Mouse (Mus musculus): ENCODE results near the gene Smim11.
A peak's percentile ranks its signal among the peaks of the same experiment; 100 is the strongest.

- TF ChIP-seq CTCF (IDR thresholded peaks at IDR 0.05; ENCODE audit: low read depth) (peak; percentile 81), EP300 (IDR thresholded peaks at IDR 0.05; ENCODE audit: low read depth) (peak; percentile 67)
These were observed 39.8 kb downstream of the Smim11 start for GRCm38 (mm10) chr16:92340612-92341511.

All from heart, postnatal 0 days (tissue).